Mouse (Mus musculus): ENCODE data around the gene Prdm13.

DNA sequence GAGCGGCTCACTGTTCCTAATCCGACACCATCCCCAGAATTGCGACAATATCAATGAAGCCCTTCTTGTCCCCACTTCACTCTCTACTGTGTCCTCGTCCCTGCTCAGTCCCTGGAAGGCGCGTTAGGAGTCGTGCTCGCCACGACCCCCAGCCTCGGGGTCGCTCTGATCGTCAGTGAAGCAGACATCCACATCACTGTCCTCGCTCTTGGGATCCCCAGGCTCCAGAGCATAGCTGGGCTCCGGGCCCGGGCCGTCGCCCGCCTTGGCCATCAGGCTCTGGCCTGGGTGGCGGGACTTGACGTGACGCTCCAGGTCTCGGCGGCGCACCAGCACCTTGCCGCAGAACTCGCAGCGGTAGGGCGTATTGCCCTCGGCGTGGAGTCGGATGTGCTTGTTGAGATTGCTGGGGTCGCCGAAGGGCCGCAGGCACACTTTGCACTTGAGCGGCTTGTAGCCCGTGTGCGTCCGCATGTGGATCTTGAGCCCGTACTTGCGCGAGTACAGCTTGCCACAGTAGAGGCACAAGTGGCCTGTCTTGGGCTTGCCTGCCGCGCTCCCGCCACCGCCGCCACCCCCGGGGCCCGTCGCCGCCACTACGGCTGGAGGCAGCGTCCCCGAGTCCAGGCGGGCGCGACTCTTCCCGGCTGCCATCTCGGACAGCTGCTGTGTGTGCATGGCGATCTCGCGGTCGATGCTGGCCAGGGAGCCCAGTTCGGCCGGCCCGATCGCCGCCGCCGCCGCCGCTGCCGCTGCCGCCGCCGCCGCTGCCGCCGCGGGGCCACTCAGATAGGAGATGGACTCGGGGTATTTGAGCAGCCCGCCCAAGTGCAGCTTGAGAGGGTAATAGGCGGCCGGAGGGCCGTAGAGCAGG, 7.4 kb downstream of the Prdm13 start:
- no peak for TF ChIP-seq CTCF (IDR thresholded peaks at IDR 0.05; ENCODE audit: extremely low read depth, insufficient read length, insufficient replicate concordance, low read depth, low read length)
- TF ChIP-seq POLR2A (IDR thresholded peaks at IDR 0.05; ENCODE audit: low read depth, low read length), result no peak

Data from small intestine, adult 2 months (tissue).